Mouse (Mus musculus) MEL (cell line): Measurements from ENCODE around the gene Pelp1. TPM values are rescaled to one million over a fixed set of nuclear protein-coding genes. Genes with fewer than 3 reads are reported as not detected.

ENCODE experiments used
- DNase-seq: peaks from one replicate; pipeline ENCODE4 v3.0.0; 2011; ENCODE audit warnings: low read depth, low spot score
- H3K27ac ChIP-seq: 2 replicates; pipeline ENCODE4 v1.5.1; 2012; ENCODE audit warnings: low read depth, mild to moderate bottlenecking, control low read depth, low read length, moderate library complexity; ENCODE audit not compliant: control insufficient read depth
- H3K27me3 ChIP-seq, 2 experiments: fragments of 150-350 bp in 1 of 2; sonication (generic) in 1 of 2; 2 replicates each; pipeline ENCODE4 v1.6.1; 2012; ENCODE audit warnings: low read length in 2 of 2, mild to moderate bottlenecking in 2 of 2, improper control_type of control experiment in 1 of 2, moderate library complexity in 1 of 2; ENCODE audit not compliant: insufficient read depth in 2 of 2, control insufficient read depth in 1 of 2
- H3K36me3 ChIP-seq, 2 experiments: 2 replicates each; pipeline ENCODE4 v1.6.1; 2012 to 2014; ENCODE audit warnings: low read length in 2 of 2, improper control_type of control experiment in 1 of 2, inconsistent platforms in 1 of 2, mild to moderate bottlenecking in 1 of 2; ENCODE audit not compliant: insufficient read depth in 2 of 2, control insufficient read depth in 1 of 2
- H3K4me1 ChIP-seq, 2 experiments: fragments of 150-350 bp in 1 of 2; sonication (generic) in 1 of 2; 2 replicates each; pipeline ENCODE4 v1.6.1; 2012; ENCODE audit warnings: low read length in 2 of 2, improper control_type of control experiment in 1 of 2, mild to moderate bottlenecking in 1 of 2; ENCODE audit not compliant: insufficient read depth in 2 of 2, control insufficient read depth in 1 of 2
- H3K4me3 ChIP-seq, 2 experiments: fragments of 150-350 bp in 1 of 2; sonication (generic) in 1 of 2; 2 replicates each; pipeline ENCODE4 v1.5.1; 2012; ENCODE audit warnings: low read depth in 2 of 2, low read length in 2 of 2, mild to moderate bottlenecking in 2 of 2, moderate library complexity in 2 of 2, control low read depth in 1 of 2, improper control_type of control experiment in 1 of 2; ENCODE audit not compliant: control insufficient read depth in 1 of 2, insufficient read depth in 1 of 2
- H3K79me2 ChIP-seq: 2 replicates; pipeline ENCODE4 v1.6.1; 2012; ENCODE audit warnings: mild to moderate bottlenecking, low read length, moderate library complexity; ENCODE audit not compliant: control insufficient read depth, poor library complexity, insufficient read depth
- H3K9ac ChIP-seq: 2 replicates; pipeline ENCODE4 v1.6.1; 2012; ENCODE audit warnings: low read depth, mild to moderate bottlenecking, control low read depth, low read length, moderate library complexity; ENCODE audit not compliant: control insufficient read depth, poor library complexity, severe bottlenecking
- H3K9me3 ChIP-seq: fragments of 150-350 bp; sonication (generic); replicated peaks from 2 replicates; pipeline ENCODE4 v1.6.1; 2012; ENCODE audit warnings: mild to moderate bottlenecking, low read length, improper control_type of control experiment, moderate library complexity; ENCODE audit not compliant: insufficient read depth
- CHD1 ChIP-seq: IDR thresholded peaks from 2 replicates; pipeline ENCODE4 v1.6.1; 2012; ENCODE audit warnings: low read depth, mild to moderate bottlenecking, inconsistent platforms, low read length, improper control_type of control experiment
- CHD2 ChIP-seq: IDR thresholded peaks from 2 replicates; pipeline ENCODE4 v1.6.1; 2011; ENCODE audit warnings: low read length, improper control_type of control experiment
- CTCF ChIP-seq, 3 experiments: IDR thresholded peaks in 2 of 3; conservative IDR thresholded peaks in 1 of 3; 2 replicates each; pipeline ENCODE4 v1.5.1; 2011 to 2012; ENCODE audit warnings: low read length in 3 of 3, low read depth in 2 of 3, mild to moderate bottlenecking in 2 of 3, improper control_type of control experiment in 1 of 3, inconsistent platforms in 1 of 3, mixed read lengths in 1 of 3, moderate library complexity in 1 of 3; ENCODE audit not compliant: control insufficient read depth in 1 of 3, insufficient read depth in 1 of 3, poor library complexity in 1 of 3, severe bottlenecking in 1 of 3
- E2F4 ChIP-seq: IDR thresholded peaks from 2 replicates; pipeline ENCODE4 v1.6.1; 2011; ENCODE audit warnings: low read depth, low read length, improper control_type of control experiment, borderline replicate concordance
- ELF1 ChIP-seq: IDR thresholded peaks from 2 replicates; pipeline ENCODE4 v1.6.1; 2014; ENCODE audit warnings: low read depth, mild to moderate bottlenecking, inconsistent platforms, low read length, improper control_type of control experiment, moderate library complexity
- EP300 ChIP-seq, 2 experiments: IDR thresholded peaks; 2 replicates each; pipeline ENCODE4 v1.6.1; 2011; ENCODE audit warnings: improper control_type of control experiment in 2 of 2, low read length in 2 of 2, low read depth in 1 of 2, mild to moderate bottlenecking in 1 of 2
- ETS1 ChIP-seq: IDR thresholded peaks from 2 replicates; pipeline ENCODE4 v1.6.1; 2012; ENCODE audit warnings: low read depth, mild to moderate bottlenecking, inconsistent platforms, low read length, improper control_type of control experiment, moderate library complexity
- GABPA ChIP-seq: IDR thresholded peaks from 2 replicates; pipeline ENCODE4 v1.6.1; 2012; ENCODE audit warnings: low read depth, mild to moderate bottlenecking, inconsistent platforms, low read length, improper control_type of control experiment, moderate library complexity
- GATA1 ChIP-seq: IDR thresholded peaks from 2 replicates; pipeline ENCODE4 v1.6.1; 2011; ENCODE audit warnings: low read depth, low read length, improper control_type of control experiment
- JUND ChIP-seq: IDR thresholded peaks from 2 replicates; pipeline ENCODE4 v1.6.1; 2011; ENCODE audit warnings: low read depth, mild to moderate bottlenecking, improper control_type of control experiment, low read length
- MAFK ChIP-seq: IDR thresholded peaks from 2 replicates; pipeline ENCODE4 v1.6.1; 2011; ENCODE audit warnings: low read depth, mild to moderate bottlenecking, low read length, improper control_type of control experiment, borderline replicate concordance
- MAZ ChIP-seq: IDR thresholded peaks from 2 replicates; pipeline ENCODE4 v1.6.1; 2012; ENCODE audit warnings: low read depth, mild to moderate bottlenecking, inconsistent platforms, low read length, improper control_type of control experiment
- MEF2A ChIP-seq: IDR thresholded peaks from 2 replicates; pipeline ENCODE4 v1.6.1; 2014; ENCODE audit warnings: low read depth, mild to moderate bottlenecking, inconsistent platforms, low read length, improper control_type of control experiment; ENCODE audit not compliant: poor library complexity, insufficient replicate concordance, severe bottlenecking; ENCODE audit errors: extremely low read depth
- MYB ChIP-seq: IDR thresholded peaks from 2 replicates; pipeline ENCODE4 v1.6.1; 2011; ENCODE audit warnings: mild to moderate bottlenecking, low read depth, low read length, improper control_type of control experiment
- MYC ChIP-seq: IDR thresholded peaks from 2 replicates; pipeline ENCODE4 v1.6.1; 2011; ENCODE audit warnings: low read depth, mild to moderate bottlenecking, low read length, improper control_type of control experiment, moderate library complexity
- NELFE ChIP-seq: IDR thresholded peaks from 2 replicates; pipeline ENCODE4 v1.6.1; 2011; ENCODE audit warnings: low read depth, low read length, improper control_type of control experiment
- NRF1 ChIP-seq: IDR thresholded peaks from 2 replicates; pipeline ENCODE4 v1.6.1; 2014; ENCODE audit warnings: low read depth, mild to moderate bottlenecking, inconsistent platforms, low read length, improper control_type of control experiment, moderate library complexity; ENCODE audit not compliant: poor library complexity, insufficient read depth, severe bottlenecking
- POLR2A ChIP-seq, 2 experiments: IDR thresholded peaks; 2 replicates each; pipeline ENCODE4 v1.6.1; 2011 to 2012; ENCODE audit warnings: low read length in 2 of 2, mild to moderate bottlenecking in 2 of 2, control low read depth in 1 of 2, improper control_type of control experiment in 1 of 2, low read depth in 1 of 2, moderate library complexity in 1 of 2; ENCODE audit not compliant: control insufficient read depth in 1 of 2, insufficient read depth in 1 of 2, poor library complexity in 1 of 2
- POLR2AphosphoS5 ChIP-seq: IDR thresholded peaks from 2 replicates; pipeline ENCODE4 v1.6.1; 2012; ENCODE audit warnings: low read depth, borderline replicate concordance, mild to moderate bottlenecking, inconsistent platforms, low read length, moderate library complexity, mixed read lengths
- RAD21 ChIP-seq: IDR thresholded peaks from 2 replicates; pipeline ENCODE4 v1.6.1; 2011; ENCODE audit warnings: mild to moderate bottlenecking, low read depth, low read length, improper control_type of control experiment
- RCOR1 ChIP-seq: IDR thresholded peaks from 2 replicates; pipeline ENCODE4 v1.6.1; 2012; ENCODE audit warnings: low read depth, mild to moderate bottlenecking, inconsistent platforms, low read length, improper control_type of control experiment
- SIN3A ChIP-seq: IDR thresholded peaks from 2 replicates; pipeline ENCODE4 v1.6.1; 2012; ENCODE audit warnings: low read length, improper control_type of control experiment, inconsistent platforms
- TAL1 ChIP-seq: IDR thresholded peaks from 2 replicates; pipeline ENCODE4 v1.6.1; 2012; ENCODE audit warnings: mild to moderate bottlenecking, inconsistent platforms, low read length, moderate library complexity, mixed read lengths
- TBP ChIP-seq: IDR thresholded peaks from 2 replicates; pipeline ENCODE4 v1.8.0; 2011; ENCODE audit warnings: low read depth, low read length, improper control_type of control experiment
- TCF12 ChIP-seq: IDR thresholded peaks from 2 replicates; pipeline ENCODE4 v1.6.1; 2014; ENCODE audit warnings: low read depth, mild to moderate bottlenecking, inconsistent platforms, low read length, improper control_type of control experiment, moderate library complexity
- UBTF ChIP-seq: IDR thresholded peaks from 2 replicates; pipeline ENCODE4 v1.6.1; 2012; ENCODE audit warnings: low read depth, mild to moderate bottlenecking, inconsistent platforms, low read length, improper control_type of control experiment, moderate library complexity, borderline replicate concordance; ENCODE audit not compliant: insufficient read depth
- ZC3H11A ChIP-seq: IDR thresholded peaks from 2 replicates; pipeline ENCODE4 v1.6.1; 2012; ENCODE audit warnings: low read depth, mild to moderate bottlenecking, inconsistent platforms, low read length, improper control_type of control experiment
- ZKSCAN1 ChIP-seq: IDR thresholded peaks from 2 replicates; pipeline ENCODE4 v1.6.1; 2012; ENCODE audit warnings: low read depth, mild to moderate bottlenecking, inconsistent platforms, low read length, improper control_type of control experiment, moderate library complexity
- ZMIZ1 ChIP-seq: IDR thresholded peaks from 2 replicates; pipeline ENCODE4 v1.6.1; 2012; ENCODE audit warnings: low read depth, mild to moderate bottlenecking, inconsistent platforms, low read length, improper control_type of control experiment, moderate library complexity
- polyA plus RNA-seq, 2 experiments: library from polyadenylated mRNA; stranded (reverse) in 1 of 2; unstranded in 1 of 2; fragments of >175 nt in 1 of 2; fragments of >200 nt in 1 of 2; gene quantifications; 2 replicates each; pipeline versions ENCODE4 v1.2.1 to v1.2.4; 2012; ENCODE audit warnings: low replicate concordance in 2 of 2, low read depth in 1 of 2; ENCODE audit not compliant: insufficient read length in 2 of 2, insufficient read depth in 1 of 2, missing spikeins in 1 of 2
- total RNA-seq: library from RNA; depleted of rRNA; stranded (reverse); fragments of 300-350 nt; gene quantifications from 2 replicates; pipeline ENCODE4 v1.2.3, GENCODE M21; 2012

The Pelp1 gene
- total and polyA plus RNA-seq, 3 experiments: 50.6 to 70.1 TPM; not detected in 1

- Histone ChIP-seq H3K4me1 (peaks cover 13 to 55% of the 10 kb centered on the region in 2 experiments), H3K9me3 (no peaks in the 10 kb centered on the region), H3K9ac (peak overlapping the region; percentile 88), H3K36me3 (peaks cover 0 to 43% of the 10 kb centered on the region in 2 experiments; a peak in 2 of 4 replicates), H3K27me3 (no peaks in the 10 kb centered on the region), H3K27ac (peak overlapping the region; percentile 88), H3K79me2 (peaks cover 31% of the 10 kb centered on the region), H3K4me3 (peak overlapping the region; percentile 64 to 80)
- no peak for DNase-seq
- TF ChIP-seq MYC (no peak), GATA1 (no peak), MAFK (peak; percentile 98)
Observed at GRCm38 (mm10) chr11:70433569-70433943, 23.7 kb upstream of the Pelp1 start.

- H3K9ac ChIP-seq: peak overlapping the region; percentile 88
- peak overlapping the region; percentile 88 for H3K27ac ChIP-seq
- H3K9me3 ChIP-seq: no peaks in the 10 kb centered on the region
- H3K4me3 ChIP-seq: peak overlapping the region; percentile 64 to 80
- DNase-seq: peak; percentile 94
- H3K4me1 ChIP-seq: peaks cover 8 to 51% of the 10 kb centered on the region in 2 experiments
- peaks cover 31% of the 10 kb centered on the region for H3K79me2 ChIP-seq
- H3K36me3 ChIP-seq: peaks cover 0 to 38% of the 10 kb centered on the region in 2 experiments; a peak in 2 of 4 replicates
- no peaks in the 10 kb centered on the region for H3K27me3 ChIP-seq
- TF ChIP-seq ZMIZ1 (no peak), GATA1 (peak; percentile 95), MYC (peak; percentile 49; the same call in 1 of the 2 replicates), POLR2AphosphoS5 (no peak), ELF1 (peak; percentile 74), MYB (no peak), GABPA (no peak), TAL1 (peak; percentile 90), NELFE (0 out of 2 replicates have a peak, but pooled peaks have one; percentile 35), EP300 (IDR thresholded peaks at IDR 0.05; ENCODE audit: low read depth in 1 of 2, low read length in 2 of 2) (peak; percentile 96 to 97), NRF1 (no peak), UBTF (no peak), CHD1 (no peak), E2F4 (no peak), SIN3A (peak; percentile 92), TBP (peak; percentile 71; the same call in 1 of the 2 replicates), MAZ (peak; percentile 96), POLR2A (IDR thresholded peaks at IDR 0.05; ENCODE audit: control insufficient read depth in 1 of 2, insufficient read depth in 1 of 2, low read depth in 1 of 2, low read length in 2 of 2, poor library complexity in 1 of 2) (peak; percentile 6 to 66; a peak in 2 of 4 replicates), JUND (no peak), ZKSCAN1 (no peak), RCOR1 (peak; percentile 88), MAFK (no peak), CHD2 (no peak), MEF2A (no peak), CTCF (IDR thresholded peaks at IDR 0.05 in 2 of 3, conservative IDR thresholded peaks at IDR 0.05 in 1 of 3; ENCODE audit: control insufficient read depth in 1 of 3, insufficient read depth in 1 of 3, low read depth in 2 of 3, low read length in 3 of 3, poor library complexity in 1 of 3, severe bottlenecking in 1 of 3) (0 out of 6 replicates have a peak, but pooled peaks of 1 of the 3 experiments have one; percentile 0), ETS1 (peak; percentile 78), TCF12 (peak; percentile 95), ZC3H11A (no peak), RAD21 (no peak)
Observed at GRCm38 (mm10) chr11:70432895-70433568, 23.2 kb upstream of the Pelp1 start.
